Mouse (Mus musculus): ENCODE data around the gene Fnbp4. TPM values are rescaled to one million over a fixed set of nuclear protein-coding genes. Genes with fewer than 3 reads are reported as not detected.

Fnbp4 gene
- total and polyA plus RNA-seq, 3 experiments: 33.6 to 74.0 (median 48.8) TPM

DNA sequence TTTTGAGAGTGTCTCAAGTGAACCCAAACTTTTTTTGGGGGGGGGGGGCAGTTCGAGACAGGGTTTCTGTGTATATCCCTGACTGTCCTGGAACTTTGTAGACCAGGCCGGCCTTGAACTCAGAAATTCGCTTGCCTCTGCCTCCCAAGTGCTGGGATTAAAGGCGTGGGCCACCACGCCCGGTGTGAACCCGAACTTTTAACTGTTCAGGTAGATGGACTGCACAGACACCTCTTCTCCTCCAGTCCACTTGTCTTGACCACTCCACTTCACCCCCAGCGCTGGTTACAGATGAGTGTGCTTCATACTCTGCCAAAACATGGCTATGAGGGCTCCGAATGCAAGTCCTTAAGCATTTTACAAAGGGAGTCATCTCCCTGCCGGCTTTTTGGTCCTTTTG is 2.0 kb downstream of the Fnbp4 start:
- H3K9me3 ChIP-seq (replicated peaks; ENCODE audit: low read length): no peaks in the 10 kb centered on the region
- dilution Hi-C loops (cut with MboI; ENCODE audit: extremely low pct_ligation_motif_present, extremely low pct_unique_long_range_greater_than_20kb, low sequenced_read_pairs) (no loop called here), in situ Hi-C loops (cut with MboI; ENCODE audit: low pct_ligation_motif_present, low pct_unique_long_range_greater_than_20kb, low sequenced_read_pairs) (no loop called here)
- no peak overlapping the region for H3K27ac ChIP-seq (ENCODE audit: insufficient read depth, low read depth)
- peaks cover 10 to 30% of the 10 kb centered on the region in 2 experiments for H3K4me1 ChIP-seq (ENCODE audit: control insufficient read depth in 1 of 2, insufficient read depth in 2 of 2)
- peak overlapping the region; percentile 74; the same call in 1 of the 2 replicates for H3K9ac ChIP-seq (ENCODE audit: insufficient read depth, low read depth)
- no peak for DNase-seq (ENCODE audit: extremely low read depth)
- no peaks in the 10 kb centered on the region for H3K27me3 ChIP-seq (replicated peaks)
- TF ChIP-seq MEF2A (IDR thresholded peaks at IDR 0.05; ENCODE audit: borderline replicate concordance, low read depth, low read length): no peak
- TF ChIP-seq JUND (conservative IDR thresholded peaks at IDR 0.05; ENCODE audit: low read depth, low read length): no peak
- TF ChIP-seq POLR2A (IDR thresholded peaks at IDR 0.05; ENCODE audit: low read depth, low read length): no peak
- TF ChIP-seq PAX5 (IDR thresholded peaks at IDR 0.05; ENCODE audit: low read length): no peak
- TF ChIP-seq HCFC1 (IDR thresholded peaks at IDR 0.05; ENCODE audit: low read depth, low read length): no peak
- TF ChIP-seq MXI1 (IDR thresholded peaks at IDR 0.05; ENCODE audit: low read depth, low read length): no peak
- TF ChIP-seq RCOR1 (conservative IDR thresholded peaks at IDR 0.05; ENCODE audit: low read depth, low read length): no peak
- TF ChIP-seq TBP (conservative IDR thresholded peaks at IDR 0.05; ENCODE audit: low read depth, low read length): no peak
- no peak for TF ChIP-seq ZC3H11A (IDR thresholded peaks at IDR 0.05; ENCODE audit: low read depth, low read length)
- no peak for TF ChIP-seq ZKSCAN1 (IDR thresholded peaks at IDR 0.05; ENCODE audit: borderline replicate concordance, low read depth, low read length)
- TF ChIP-seq ELF1 (IDR thresholded peaks at IDR 0.05; ENCODE audit: low read depth, low read length): no peak
- no peak for TF ChIP-seq NELFE (IDR thresholded peaks at IDR 0.05; ENCODE audit: low read depth, low read length)
- TF ChIP-seq MAFK (IDR thresholded peaks at IDR 0.05; ENCODE audit: insufficient replicate concordance, low read length): no peak
- TF ChIP-seq CHD2 (IDR thresholded peaks at IDR 0.05; ENCODE audit: low read length): no peak
- no peak for TF ChIP-seq POLR2AphosphoS2 (IDR thresholded peaks at IDR 0.05; ENCODE audit: low read depth, low read length)
- no peak for TF ChIP-seq ZNF384 (IDR thresholded peaks at IDR 0.05; ENCODE audit: low read depth, low read length)
- no peak for TF ChIP-seq CTCF (conservative IDR thresholded peaks at IDR 0.05 in 1 of 2, IDR thresholded peaks at IDR 0.05 in 1 of 2; ENCODE audit: low read depth in 2 of 2, low read length in 2 of 2)
- no peak for TF ChIP-seq KAT2A (IDR thresholded peaks at IDR 0.05; ENCODE audit: insufficient replicate concordance, low read length)
- no peak for TF ChIP-seq UBTF (IDR thresholded peaks at IDR 0.05; ENCODE audit: low read depth, low read length)
- peak overlapping the region; percentile 69 to 92 (median 74) for H3K4me3 ChIP-seq (replicated peaks in 1 of 3; ENCODE audit: low read depth in 2 of 3, low read length in 2 of 3, poor library complexity in 1 of 3)
- peak overlapping the region; percentile 84 for H3K4me2 ChIP-seq (ENCODE audit: insufficient read depth, low read depth, poor library complexity, severe bottlenecking)
- peaks cover 23 to 36% of the 10 kb centered on the region in 2 experiments for H3K36me3 ChIP-seq (replicated peaks in 1 of 2; ENCODE audit: control insufficient read depth in 1 of 2, insufficient read depth in 1 of 2, low read length in 1 of 2)
- peaks cover 59% of the 10 kb centered on the region for H3K79me2 ChIP-seq (replicated peaks; ENCODE audit: control insufficient read depth, extremely low read depth, insufficient read depth, poor library complexity, severe bottlenecking)

DNA sequence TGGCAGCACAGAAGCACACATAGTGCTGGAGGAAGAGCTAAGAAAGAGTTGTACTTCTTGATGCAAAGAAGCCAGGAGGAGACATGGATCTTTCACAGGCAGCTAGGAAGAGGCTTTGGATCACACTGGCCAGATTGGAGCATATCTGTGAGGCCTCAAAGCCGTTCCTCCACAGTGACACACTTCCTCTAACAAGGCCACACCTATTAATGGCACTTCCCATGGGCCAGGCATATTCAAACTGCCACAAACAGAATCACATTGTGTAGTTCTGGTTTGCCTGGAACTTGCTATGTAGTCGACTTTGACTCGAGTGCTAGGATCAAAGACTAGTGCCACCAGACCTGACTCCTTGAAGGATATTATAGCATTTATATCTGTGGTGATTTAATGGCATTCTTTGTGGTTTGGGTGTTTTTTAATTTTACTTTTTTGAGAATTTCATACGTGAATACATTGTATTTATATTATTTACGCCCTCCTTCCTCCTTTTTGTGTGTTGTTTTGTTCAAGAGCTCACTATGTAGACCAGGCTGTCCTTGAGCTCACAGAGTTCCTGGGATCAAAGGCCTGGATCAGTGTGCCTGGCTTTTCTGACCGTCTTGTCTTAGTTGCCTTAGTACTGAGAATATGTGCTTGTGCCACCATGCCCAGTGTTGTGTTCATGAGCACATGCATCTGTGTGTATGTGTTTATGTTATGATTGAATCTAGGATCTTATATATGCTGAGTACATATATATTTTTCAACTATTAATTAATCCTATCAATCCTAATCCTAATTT is 4.7 kb downstream of the Fnbp4 start:
- Histone ChIP-seq H3K9ac (ENCODE audit: insufficient read depth, low read depth) (no peak overlapping the region), H3K36me3 (replicated peaks in 1 of 2; ENCODE audit: control insufficient read depth in 1 of 2, insufficient read depth in 1 of 2, low read length in 1 of 2) (peaks cover 44 to 62% of the 10 kb centered on the region in 2 experiments), H3K4me1 (ENCODE audit: control insufficient read depth in 1 of 2, insufficient read depth in 2 of 2) (peaks cover 10 to 33% of the 10 kb centered on the region in 2 experiments), H3K4me3 (replicated peaks in 1 of 3; ENCODE audit: low read depth in 2 of 3, low read length in 2 of 3, poor library complexity in 1 of 3) (no peak overlapping the region), H3K27me3 (replicated peaks) (no peaks in the 10 kb centered on the region), H3K27ac (ENCODE audit: insufficient read depth, low read depth) (no peak overlapping the region), H3K79me2 (replicated peaks; ENCODE audit: control insufficient read depth, extremely low read depth, insufficient read depth, poor library complexity, severe bottlenecking) (peaks cover 77% of the 10 kb centered on the region), H3K9me3 (replicated peaks; ENCODE audit: low read length) (no peaks in the 10 kb centered on the region), H3K4me2 (ENCODE audit: insufficient read depth, low read depth, poor library complexity, severe bottlenecking) (0 out of 2 replicates have a peak overlapping the region, but pooled peaks have one; percentile 8)
- no peak for TF ChIP-seq MXI1 (IDR thresholded peaks at IDR 0.05; ENCODE audit: low read depth, low read length)
- TF ChIP-seq UBTF (IDR thresholded peaks at IDR 0.05; ENCODE audit: low read depth, low read length): no peak
- TF ChIP-seq ELF1 (IDR thresholded peaks at IDR 0.05; ENCODE audit: low read depth, low read length): no peak
- no peak for TF ChIP-seq POLR2AphosphoS2 (IDR thresholded peaks at IDR 0.05; ENCODE audit: low read depth, low read length)
- TF ChIP-seq CHD2 (IDR thresholded peaks at IDR 0.05; ENCODE audit: low read length): no peak
- no peak for TF ChIP-seq ZKSCAN1 (IDR thresholded peaks at IDR 0.05; ENCODE audit: borderline replicate concordance, low read depth, low read length)
- no peak for TF ChIP-seq CHD1 (IDR thresholded peaks at IDR 0.05; ENCODE audit: low read depth, low read length)
- peak; percentile 32 for DNase-seq (ENCODE audit: extremely low read depth)
- in situ Hi-C loops (cut with MboI; ENCODE audit: low pct_ligation_motif_present, low pct_unique_long_range_greater_than_20kb, low sequenced_read_pairs): no loop called here
- dilution Hi-C loops (cut with MboI; ENCODE audit: extremely low pct_ligation_motif_present, extremely low pct_unique_long_range_greater_than_20kb, low sequenced_read_pairs): no loop called here
